Mouse (Mus musculus) testis, adult 2 months (tissue): ENCODE results near the gene Pax6. TPM values are rescaled to one million over a fixed set of nuclear protein-coding genes. Genes with fewer than 3 reads are reported as not detected.

Source experiments
- H3K27ac ChIP-seq: fragments of 200-500 bp; 2 replicates; pipeline ENCODE4 v1.5.1; 2012; ENCODE audit warnings: low read depth, low read length; ENCODE audit not compliant: control insufficient read depth, insufficient read depth
- H3K27me3 ChIP-seq: fragments of 200-500 bp; 2 replicates; pipeline ENCODE4 v1.6.1; 2012; ENCODE audit warnings: mild to moderate bottlenecking, low read length, moderate library complexity; ENCODE audit not compliant: control insufficient read depth, insufficient read depth
- H3K36me3 ChIP-seq: fragments of 200-500 bp; 2 replicates; pipeline ENCODE4 v1.6.1; 2012; ENCODE audit warnings: mild to moderate bottlenecking, low read length; ENCODE audit not compliant: control insufficient read depth, insufficient read depth
- H3K4me1 ChIP-seq: fragments of 200-500 bp; 2 replicates; pipeline ENCODE4 v1.6.1; 2012; ENCODE audit warnings: low read length; ENCODE audit not compliant: control insufficient read depth, insufficient read depth
- H3K4me3 ChIP-seq: fragments of 200-500 bp; 2 replicates; pipeline ENCODE4 v1.5.1; 2012; ENCODE audit warnings: low read depth, mild to moderate bottlenecking, low read length, moderate library complexity, mixed read lengths; ENCODE audit not compliant: control insufficient read depth
- CTCF ChIP-seq: fragments of 200-500 bp; IDR thresholded peaks from 2 replicates; pipeline ENCODE4 v1.5.1; 2012; ENCODE audit warnings: low read depth, mild to moderate bottlenecking, inconsistent platforms, low read length, moderate library complexity; ENCODE audit not compliant: control insufficient read depth, insufficient read depth, insufficient replicate concordance
- POLR2A ChIP-seq: fragments of 200-500 bp; IDR thresholded peaks from 2 replicates; pipeline ENCODE4 v1.6.1; 2012; ENCODE audit warnings: low read depth, mild to moderate bottlenecking, inconsistent platforms, low read length, moderate library complexity; ENCODE audit not compliant: control insufficient read depth
- polyA plus RNA-seq: library from polyadenylated mRNA; depleted of rRNA; stranded (reverse); fragments of >200 nt; gene quantifications from 2 replicates; pipeline ENCODE4 v1.2.3, GENCODE M21; 2012

Gene Pax6
- polyA plus RNA-seq, 1 experiment: 0.32 TPM

DNA sequence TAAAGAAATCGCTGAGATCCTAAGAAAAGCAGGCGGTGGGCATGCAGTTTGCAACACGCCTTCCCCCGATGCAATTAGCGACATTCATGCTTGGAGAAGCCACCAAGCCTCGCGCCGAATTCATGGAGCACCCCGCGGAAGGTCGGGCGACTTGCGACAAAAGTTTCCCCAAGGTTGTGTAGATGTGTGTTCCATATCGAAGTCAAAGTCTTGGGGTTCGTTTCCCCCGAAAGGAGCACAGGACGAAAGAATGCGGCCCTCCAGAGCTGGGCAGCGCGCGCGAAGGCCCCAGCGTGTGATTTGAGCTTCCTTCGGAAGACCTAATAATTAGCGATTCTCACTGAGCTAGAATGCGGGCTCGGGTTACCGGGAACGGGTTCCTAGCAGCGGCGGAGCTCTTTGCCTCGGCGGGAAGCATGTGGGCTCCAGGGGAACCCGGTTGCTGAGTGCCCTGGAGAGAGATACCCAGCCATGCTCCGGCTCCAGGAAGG, 716 bp downstream of the Pax6 start:
- Histone ChIP-seq H3K4me3 (no peak overlapping the region), H3K27ac (no peak overlapping the region), H3K36me3 (no peaks in the 10 kb centered on the region), H3K27me3 (peaks cover 24% of the 10 kb centered on the region), H3K4me1 (peaks cover 25% of the 10 kb centered on the region)
- no peak for TF ChIP-seq POLR2A
- no peak for TF ChIP-seq CTCF

DNA sequence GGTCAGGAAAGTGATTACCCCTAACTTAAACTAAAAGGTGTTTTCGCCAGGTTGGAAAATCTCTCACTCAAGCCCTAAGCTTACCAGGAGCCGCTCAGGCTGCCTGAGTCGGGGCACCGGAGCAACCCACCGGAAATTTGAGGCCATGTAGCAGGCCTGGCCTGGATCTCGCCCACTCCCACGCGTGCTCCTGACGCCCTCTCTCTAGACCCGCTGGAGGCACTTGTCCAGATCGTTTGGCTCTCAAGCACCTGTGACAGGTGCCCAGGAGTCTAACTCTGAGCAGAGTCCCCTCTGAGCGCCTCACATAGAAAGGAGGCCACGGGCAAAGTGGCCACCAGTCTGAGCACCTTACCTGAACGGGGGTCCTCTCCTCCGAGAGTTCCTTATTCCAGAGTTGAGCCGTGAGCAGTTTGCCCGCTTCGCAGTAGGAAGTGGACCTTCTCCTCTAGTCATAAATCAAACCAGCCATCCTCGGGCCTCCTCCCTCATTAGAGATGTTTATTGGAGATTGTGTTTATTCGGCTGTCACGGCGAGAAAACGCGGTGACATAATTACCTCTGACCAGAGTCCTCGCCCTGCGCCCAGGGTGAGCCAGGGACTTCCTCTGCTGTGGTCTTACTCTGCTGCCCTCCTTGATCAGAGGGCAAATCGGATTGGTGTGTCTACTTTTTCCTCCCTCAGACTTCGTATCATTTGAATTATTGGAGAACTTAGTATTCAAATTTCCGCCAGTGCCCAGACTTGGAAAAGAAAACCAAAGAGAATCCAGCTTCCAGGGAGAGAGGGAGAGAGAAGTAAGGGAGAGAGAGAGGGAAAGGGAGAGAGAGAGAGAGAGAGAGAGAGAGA, 1.4 kb downstream of the Pax6 start:
- peaks cover 25% of the 10 kb centered on the region for H3K27me3 ChIP-seq
- H3K27ac ChIP-seq: no peak overlapping the region
- H3K4me3 ChIP-seq: no peak overlapping the region
- H3K36me3 ChIP-seq: no peaks in the 10 kb centered on the region
- TF ChIP-seq CTCF (no peak), POLR2A (no peak)
- H3K4me1 ChIP-seq: peaks cover 25% of the 10 kb centered on the region

DNA sequence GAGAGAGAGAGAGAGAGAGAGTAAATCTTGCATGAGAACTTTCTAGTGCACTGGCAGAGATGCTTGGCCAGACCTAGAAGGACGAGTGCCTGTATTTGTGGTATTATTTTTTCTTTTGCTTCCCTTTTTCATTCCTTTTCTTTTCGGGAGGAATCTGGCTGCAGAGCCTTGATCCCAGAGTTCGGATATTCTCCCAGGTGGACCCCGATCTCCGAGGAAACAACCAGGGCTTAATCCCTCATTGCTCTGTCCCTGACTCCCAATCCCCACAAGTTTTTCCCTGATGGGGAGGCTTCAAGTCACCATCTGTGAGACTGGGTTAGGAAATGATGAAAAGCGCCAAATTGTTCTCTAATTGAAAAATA, 2.0 kb downstream of the Pax6 start:
- H3K27me3 ChIP-seq: peaks cover 25% of the 10 kb centered on the region
- H3K36me3 ChIP-seq: no peaks in the 10 kb centered on the region
- peaks cover 25% of the 10 kb centered on the region for H3K4me1 ChIP-seq
- no peak overlapping the region for H3K4me3 ChIP-seq
- TF ChIP-seq CTCF (no peak), POLR2A (no peak)
- H3K27ac ChIP-seq: no peak overlapping the region

DNA sequence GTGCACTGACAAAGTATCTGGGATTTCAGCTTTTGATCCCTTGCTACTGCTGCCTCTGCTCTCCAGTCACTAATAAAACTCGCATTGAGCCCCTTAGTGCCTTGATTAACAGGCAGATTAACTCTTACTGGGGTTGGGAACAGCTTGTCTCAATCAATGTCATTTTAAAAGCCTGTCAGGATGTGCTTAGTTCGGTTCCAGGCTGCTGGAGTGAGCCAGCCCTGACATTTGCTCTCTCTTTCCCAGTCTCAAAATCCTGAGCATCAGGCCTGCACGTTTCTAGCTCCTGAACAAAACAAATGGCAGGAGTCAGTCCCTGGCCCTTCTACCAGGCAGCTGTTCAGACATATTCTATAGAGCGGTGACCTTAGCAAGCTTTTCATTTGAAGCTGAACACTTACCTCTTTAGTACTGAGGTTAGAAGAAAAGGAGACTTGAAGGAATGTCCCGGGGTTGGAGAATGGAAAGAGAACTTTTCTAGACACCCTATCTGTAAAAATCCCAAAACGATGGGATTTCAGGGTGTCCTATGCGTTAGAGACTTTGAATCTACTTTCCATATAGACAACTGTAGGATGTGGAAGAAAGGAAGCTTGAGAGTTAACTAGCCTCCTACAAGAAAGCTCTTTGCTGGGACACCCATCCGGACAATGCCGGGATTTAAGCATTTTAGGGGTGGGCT, 2.6 kb downstream of the Pax6 start:
- TF ChIP-seq CTCF (no peak), POLR2A (no peak)
- Histone ChIP-seq H3K27me3 (peaks cover 28% of the 10 kb centered on the region), H3K4me1 (peaks cover 30% of the 10 kb centered on the region), H3K27ac (no peak overlapping the region), H3K4me3 (no peak overlapping the region), H3K36me3 (no peaks in the 10 kb centered on the region)

DNA sequence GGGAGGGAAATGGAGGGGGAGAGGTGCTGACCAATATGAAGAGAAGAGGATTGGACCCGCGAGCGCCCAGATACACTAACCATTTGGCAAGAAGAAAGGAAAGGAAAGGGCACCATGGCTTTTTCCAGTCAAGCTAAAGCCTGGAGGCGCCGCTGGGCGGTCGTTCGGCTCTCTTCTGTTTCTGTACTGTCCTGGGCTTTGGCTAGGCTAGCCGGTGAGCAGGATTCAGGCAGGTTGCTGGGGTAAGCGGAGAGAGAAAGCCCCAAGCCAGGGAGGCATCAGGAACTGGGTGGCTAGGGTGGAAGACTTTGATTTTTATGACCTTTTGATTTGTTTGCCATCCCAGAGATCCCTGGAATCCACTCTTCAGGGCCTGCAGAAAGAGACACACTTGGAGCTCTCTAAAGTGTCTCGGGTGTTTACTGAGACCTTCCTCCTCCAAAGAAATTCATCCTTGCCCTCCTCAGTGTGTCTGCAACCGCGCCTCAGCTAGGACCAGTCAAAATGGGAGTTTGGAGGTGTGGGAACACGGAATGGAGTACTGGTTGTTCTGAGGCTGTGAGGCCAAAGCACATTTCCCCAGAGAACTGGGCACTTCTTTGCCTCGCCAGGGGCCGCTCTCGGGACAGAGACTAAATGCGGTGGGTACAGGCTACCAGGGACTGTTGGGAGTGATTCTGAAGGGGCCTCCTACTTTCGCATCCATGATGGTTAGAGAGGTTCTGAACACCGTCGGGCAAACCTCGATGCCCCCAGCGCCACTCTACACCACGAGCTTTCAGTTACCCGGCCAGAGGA, 3.3 kb downstream of the Pax6 start:
- no peaks in the 10 kb centered on the region for H3K36me3 ChIP-seq
- TF ChIP-seq CTCF (no peak), POLR2A (no peak)
- H3K27ac ChIP-seq: no peak overlapping the region
- H3K4me1 ChIP-seq: peaks cover 32% of the 10 kb centered on the region
- H3K4me3 ChIP-seq: no peak overlapping the region; the same call in 1 of the 2 replicates
- peaks cover 28% of the 10 kb centered on the region for H3K27me3 ChIP-seq

DNA sequence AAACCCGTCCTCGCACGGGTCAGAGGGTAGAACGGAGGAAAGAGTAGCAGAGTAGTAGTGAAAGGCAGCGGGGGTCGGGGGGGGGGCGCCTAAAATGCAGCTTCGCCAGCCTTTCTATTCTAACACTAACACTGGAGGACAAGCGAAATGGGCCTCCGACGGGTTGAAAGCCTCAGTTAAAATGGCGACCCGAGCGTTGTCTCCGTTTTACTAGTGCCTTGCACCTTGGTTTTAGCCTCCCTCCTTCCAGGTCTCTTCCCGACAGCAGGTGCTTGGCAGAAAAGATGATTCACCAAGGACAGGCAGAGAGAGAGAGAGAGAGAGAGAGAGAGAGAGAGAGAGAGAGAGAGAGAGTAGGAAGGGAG, 3.9 kb downstream of the Pax6 start:
- H3K4me1 ChIP-seq: peaks cover 31% of the 10 kb centered on the region
- no peak overlapping the region for H3K27ac ChIP-seq
- peaks cover 28% of the 10 kb centered on the region for H3K27me3 ChIP-seq
- H3K4me3 ChIP-seq: no peak overlapping the region; the same call in 1 of the 2 replicates
- H3K36me3 ChIP-seq: no peaks in the 10 kb centered on the region
- TF ChIP-seq CTCF (no peak), POLR2A (no peak)

DNA sequence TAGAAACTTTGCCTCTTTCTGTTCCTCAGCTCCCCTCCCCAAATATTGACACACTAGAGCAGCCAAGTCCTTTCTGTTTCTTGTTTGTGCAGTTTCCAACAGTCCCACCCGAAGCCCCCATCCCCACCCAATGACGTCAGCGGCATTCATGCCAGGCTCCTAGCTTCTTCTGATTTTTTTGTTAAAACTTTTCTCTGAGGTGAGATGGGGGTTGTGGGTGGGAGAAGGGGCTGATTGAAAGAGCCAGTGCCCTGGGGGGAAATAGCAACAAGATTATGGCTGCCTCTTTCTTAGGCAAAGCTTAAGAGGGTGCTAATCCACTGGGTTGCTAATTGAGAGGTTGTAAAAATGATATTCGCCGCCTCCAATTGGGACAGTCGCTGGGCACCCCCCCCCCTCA, 4.4 kb downstream of the Pax6 start:
- H3K27me3 ChIP-seq: peaks cover 28% of the 10 kb centered on the region
- H3K4me1 ChIP-seq: peaks cover 31% of the 10 kb centered on the region
- TF ChIP-seq CTCF (no peak), POLR2A (no peak)
- H3K4me3 ChIP-seq: no peak overlapping the region
- H3K27ac ChIP-seq: no peak overlapping the region
- no peaks in the 10 kb centered on the region for H3K36me3 ChIP-seq
